ENCODE assay signal across 9 mouse cellular contexts in genomic region chr12:71906582-71907267, GRCm38 (mm10).
DNase-seq lines count a peak whose midpoint lies in the region; ATAC-seq and TF ChIP-seq lines count a peak whose summit lies in the region.
"Had no signal": no experiment of that assay in that cellular context is flagged by ENCODE, and none has a peak within 500 bp of the region (broad histone marks: within the 10 kb centered on the region; RNA-seq: fewer than 3 reads in every experiment).

No protein-coding gene starts in this region.

- 0 out of 2 replicates have a peak, but pooled peaks have one; percentile 52 for ATAC-seq in embryonic facial prominence, embryonic 12.5 days (ENCODE audit: insufficient number of reproducible peaks, insufficient read depth, low FRiP score, low TSS enrichment)
- ATAC-seq in stomach, embryonic 15.5 days (ENCODE audit: insufficient read depth, low FRiP score, low read depth) = 0 out of 2 replicates have a peak, but pooled peaks have one; percentile 24

- DNase-seq in embryonic facial prominence, embryonic 10.5 days (ENCODE audit: low spot score) = no peak
- no peak for DNase-seq in spleen, adult 2 months (ENCODE audit: low read depth in 1 of 2, low spot score in 2 of 2)
- DNase-seq in spleen, adult 18-20 months = no peak
- peak; percentile 40 for DNase-seq in kidney, postnatal 14 days
- DNase-seq in B cell, adult 2 months = no peak
- DNase-seq in left cerebral cortex, postnatal 14 days (ENCODE audit: low spot score in 2 of 2) = no peak

- no peak for TF ChIP-seq CTCF in spleen, adult 2 months (IDR thresholded peaks at IDR 0.05; ENCODE audit: extremely low read depth, insufficient read depth, insufficient read length, insufficient replicate concordance)

- no peak overlapping the region for H3K4me2 ChIP-seq in embryonic facial prominence, embryonic 12.5 days (replicated peaks)
- no peak overlapping the region for H3K4me2 ChIP-seq in stomach, embryonic 15.5 days
- H3K4me2 ChIP-seq: limb, embryonic 12.5 days had no signal

- H3K9ac ChIP-seq in embryonic facial prominence, embryonic 12.5 days = no peak overlapping the region
- H3K9ac ChIP-seq in stomach, embryonic 15.5 days = no peak overlapping the region
- H3K9ac ChIP-seq: limb, embryonic 12.5 days had no signal

- peaks cover 11% of the 10 kb centered on the region for H3K36me3 ChIP-seq in embryonic facial prominence, embryonic 12.5 days
- H3K36me3 ChIP-seq in embryonic facial prominence, embryonic 10.5 days (replicated peaks) = peaks cover 12% of the 10 kb centered on the region
- H3K36me3 ChIP-seq in spleen, adult 2 months (ENCODE audit: control insufficient read depth, insufficient read depth, low read length) = no peaks in the 10 kb centered on the region
- 0 out of 2 replicates have a peak, but pooled peaks cover 4% of the 10 kb centered on the region for H3K36me3 ChIP-seq in stomach, embryonic 15.5 days

- peaks cover 7% of the 10 kb centered on the region; the same call in 1 of the 2 replicates for H3K4me1 ChIP-seq in embryonic facial prominence, embryonic 12.5 days
- H3K4me1 ChIP-seq in embryonic facial prominence, embryonic 10.5 days = peaks cover 10% of the 10 kb centered on the region
- no peaks in the 10 kb centered on the region for H3K4me1 ChIP-seq in spleen, adult 2 months (ENCODE audit: control insufficient read depth, insufficient read depth, insufficient read length)
- H3K4me1 ChIP-seq in stomach, embryonic 15.5 days = no peaks in the 10 kb centered on the region; the same call in 1 of the 2 replicates

- intact Hi-C loops in left cerebral cortex, postnatal 14 days (cut with DNase I) = no loop called here

- TF ChIP-seq POLR2A in spleen, adult 2 months (IDR thresholded peaks at IDR 0.05; ENCODE audit: low read depth, low read length) = no peak

- WGBS in embryonic facial prominence, embryonic 12.5 days = 88% methylated on average over 12 of the region's 12 CpGs
- 91% methylated on average over 12 of the region's 12 CpGs for WGBS in embryonic facial prominence, embryonic 10.5 days
- WGBS in spleen, adult 2 months = 91% methylated on average over 12 of the region's 12 CpGs
- WGBS in stomach, embryonic 15.5 days = 87% methylated on average over 12 of the region's 12 CpGs

- H3K9me3 ChIP-seq in embryonic facial prominence, embryonic 12.5 days = no peaks in the 10 kb centered on the region
- H3K9me3 ChIP-seq in embryonic facial prominence, embryonic 10.5 days = no peaks in the 10 kb centered on the region
- H3K9me3 ChIP-seq in stomach, embryonic 15.5 days = no peaks in the 10 kb centered on the region
- H3K9me3 ChIP-seq: limb, embryonic 12.5 days had no signal

- H3K27ac ChIP-seq in embryonic facial prominence, embryonic 12.5 days = no peak overlapping the region
- H3K27ac ChIP-seq in embryonic facial prominence, embryonic 10.5 days (replicated peaks) = no peak overlapping the region
- H3K27ac ChIP-seq in spleen, adult 2 months (ENCODE audit: insufficient read depth, low read length) = peak overlapping the region; percentile 46; the same call in 1 of the 2 replicates
- peak overlapping the region; percentile 64; the same call in 1 of the 2 replicates for H3K27ac ChIP-seq in stomach, embryonic 15.5 days
- H3K27ac ChIP-seq: limb, embryonic 12.5 days had no signal

- no peak overlapping the region for H3K4me3 ChIP-seq in embryonic facial prominence, embryonic 12.5 days
- no peak overlapping the region for H3K4me3 ChIP-seq in embryonic facial prominence, embryonic 10.5 days
- no peak overlapping the region for H3K4me3 ChIP-seq in spleen, adult 2 months (ENCODE audit: extremely low read depth, insufficient read depth, insufficient read length)
- no peak overlapping the region for H3K4me3 ChIP-seq in stomach, embryonic 15.5 days (replicated peaks)
- H3K4me3 ChIP-seq: limb, embryonic 12.5 days had no signal

- H3K27me3 ChIP-seq in embryonic facial prominence, embryonic 12.5 days = no peaks in the 10 kb centered on the region
- H3K27me3 ChIP-seq in embryonic facial prominence, embryonic 10.5 days (replicated peaks; ENCODE audit: low read depth, poor library complexity, severe bottlenecking) = no peaks in the 10 kb centered on the region
- H3K27me3 ChIP-seq in spleen, adult 2 months (ENCODE audit: control insufficient read depth, insufficient read depth, low read length) = no peaks in the 10 kb centered on the region
- no peaks in the 10 kb centered on the region for H3K27me3 ChIP-seq in stomach, embryonic 15.5 days (replicated peaks)
- H3K27me3 ChIP-seq: limb, embryonic 12.5 days had no signal

Comparison
In these comparisons a context has a peak if more than half of its experiments do, and no peak if none do; other contexts are left out.
1. H3K27ac ChIP-seq: peak in spleen, adult 2 months (single experiment) and stomach, embryonic 15.5 days (single experiment); none in embryonic facial prominence, embryonic 12.5 days (single experiment) and embryonic facial prominence, embryonic 10.5 days (single experiment).